Mouse (Mus musculus) kidney, adult 8-10 months (tissue): ENCODE measurements around the gene C3.

ENCODE experiments used
- DNase-seq, 2 experiments: peaks; one replicate each; pipeline ENCODE4 v3.0.0; 2022

Gene C3

GRCm38 (mm10) chr17:57228014-57228413 is at the start of gene C3:
Gene C3, minus strand, starts transcription at chr17:57228136.
- DNase-seq: peak; percentile 43 to 45

- peak; percentile 76 to 80 for DNase-seq
Observed at GRCm38 (mm10) chr17:57276634-57277121, 48.7 kb upstream of the C3 start.

- DNase-seq: peak in 1 of 2 experiments; percentile 20
Observed at GRCm38 (mm10) chr17:57275997-57276351, 48.0 kb upstream of the C3 start.

GRCm38 (mm10) chr17:57275111-57275996 is 47.4 kb upstream of the C3 start:
- peak; percentile 88 to 94 for DNase-seq

GRCm38 (mm10) chr17:57274686-57275085 is 46.8 kb upstream of the C3 start:
- no peak for DNase-seq

- DNase-seq: no peak
Observed at GRCm38 (mm10) chr17:57273846-57274245, 45.9 kb upstream of the C3 start.

GRCm38 (mm10) chr17:57271301-57271700 is 43.4 kb upstream of the C3 start:
- no peak for DNase-seq

GRCm38 (mm10) chr17:57267556-57268126 is 39.7 kb upstream of the C3 start:
- DNase-seq: no peak

GRCm38 (mm10) chr17:57264972-57265945 is 37.3 kb upstream of the C3 start:
- peak; percentile 93 for DNase-seq

- DNase-seq: no peak
Observed at GRCm38 (mm10) chr17:57264164-57264563, 36.2 kb upstream of the C3 start.

GRCm38 (mm10) chr17:57262901-57263550 is 35.1 kb upstream of the C3 start:
- DNase-seq: no peak

GRCm38 (mm10) chr17:57261796-57262195 is 33.9 kb upstream of the C3 start:
- DNase-seq: no peak

- DNase-seq: no peak
Observed at GRCm38 (mm10) chr17:57261286-57261685, 33.4 kb upstream of the C3 start.

GRCm38 (mm10) chr17:57260351-57260750 is 32.4 kb upstream of the C3 start:
- no peak for DNase-seq

- no peak for DNase-seq
Observed at GRCm38 (mm10) chr17:57259742-57260141, 31.8 kb upstream of the C3 start.

- DNase-seq: no peak
Observed at GRCm38 (mm10) chr17:57258191-57258590, 30.3 kb upstream of the C3 start.

- DNase-seq: no peak
Observed at GRCm38 (mm10) chr17:57256921-57257485, 29.1 kb upstream of the C3 start.

- peak in 1 of 2 experiments; percentile 47 for DNase-seq
Observed at GRCm38 (mm10) chr17:57255354-57255753, 27.4 kb upstream of the C3 start.

- no peak for DNase-seq
Observed at GRCm38 (mm10) chr17:57253306-57253705, 25.4 kb upstream of the C3 start.

- DNase-seq: no peak
Observed at GRCm38 (mm10) chr17:57251431-57251830, 23.5 kb upstream of the C3 start.

- DNase-seq: peak; percentile 48 to 57
Observed at GRCm38 (mm10) chr17:57250461-57251160, 22.7 kb upstream of the C3 start.
